Mouse (Mus musculus) cerebellum, postnatal 14 days (tissue): ENCODE measurements around the gene Glb1.
"Not testable (repeated sequence)": the region's sequence is repeated elsewhere in the genome, so short reads cannot be mapped to it uniquely, and the experiment has no call there.

Experiments
- DNase-seq, 2 experiments: peaks; one replicate each; pipeline ENCODE4 v3.0.0; 2021; ENCODE audit warnings: mixed read lengths in 2 of 2

Gene Glb1

DNA sequence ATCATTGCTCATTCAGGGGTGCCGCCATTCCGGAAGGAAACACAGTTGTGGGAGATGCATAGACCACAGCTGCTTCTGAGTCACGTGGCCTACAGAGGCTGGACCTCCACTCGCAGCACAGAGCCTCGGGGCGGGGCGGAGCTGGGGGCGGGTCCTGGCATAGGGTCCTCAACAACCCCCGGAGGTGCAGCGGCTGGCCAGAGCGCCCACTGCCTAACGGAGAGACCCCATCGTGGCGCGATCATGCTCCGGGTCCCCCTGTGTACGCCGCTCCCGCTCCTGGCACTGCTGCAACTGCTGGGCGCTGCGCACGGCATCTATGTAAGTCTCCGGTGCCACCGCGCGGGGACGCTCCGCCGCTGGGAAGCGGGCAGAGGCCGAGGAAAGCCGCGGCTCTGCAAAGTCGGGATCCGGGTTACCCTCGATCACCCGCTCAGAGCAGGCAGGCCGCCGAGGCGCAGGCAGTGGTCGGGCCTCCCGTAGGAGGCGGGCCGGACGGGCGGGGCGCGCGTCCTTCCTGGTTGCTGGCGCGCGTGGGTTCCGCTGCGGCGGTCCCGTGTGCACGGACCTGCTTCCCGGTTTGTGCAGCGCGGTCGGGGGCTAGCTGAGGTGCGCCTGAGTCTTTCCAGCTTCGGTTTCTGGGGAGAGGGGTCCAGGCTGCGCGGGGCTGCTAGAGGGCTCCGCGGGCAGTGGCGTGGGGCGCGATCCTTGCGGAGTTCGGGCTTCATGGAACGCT lies at the start of gene Glb1, which contains the start of gene Tmppe:
TSS of gene Glb1 (plus strand) at position 128 of the 736 bp plus-strand sequence.
TSS of gene Tmppe (plus strand) at position 157 of the 736 bp plus-strand sequence.
- peak; percentile 77 for DNase-seq

- DNase-seq: peak; percentile 82 to 84
Measured at GRCm38 (mm10) chr9:114367783-114368470, 32.9 kb upstream of the Glb1 start.

- DNase-seq: no peak
Measured at GRCm38 (mm10) chr9:114368471-114368858, 32.4 kb upstream of the Glb1 start.

DNA sequence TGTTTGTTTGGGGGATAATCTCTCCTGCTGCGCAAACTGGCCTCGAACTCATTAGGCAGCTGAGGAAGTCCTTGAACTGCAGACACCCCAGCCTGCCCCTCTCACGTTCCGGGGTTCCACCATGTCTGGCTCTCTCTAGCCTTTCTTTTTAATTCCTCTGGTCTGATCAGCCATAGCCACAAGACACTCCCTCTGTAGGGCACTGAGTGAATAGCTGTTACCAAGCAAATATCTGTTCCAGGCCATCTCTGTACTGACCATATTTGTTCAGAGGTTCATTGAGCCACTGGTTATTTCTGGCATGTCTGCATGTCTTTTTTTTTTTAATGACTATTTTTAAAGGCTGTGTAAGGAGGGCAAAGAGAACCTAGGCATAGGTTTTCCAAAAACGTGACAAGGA lies 31.5 kb upstream of the Glb1 start:
- peak in 1 of 2 experiments; percentile 17 for DNase-seq

- DNase-seq: peak in 1 of 2 experiments; percentile 29
Measured at GRCm38 (mm10) chr9:114371717-114372116, 29.2 kb upstream of the Glb1 start.

DNA sequence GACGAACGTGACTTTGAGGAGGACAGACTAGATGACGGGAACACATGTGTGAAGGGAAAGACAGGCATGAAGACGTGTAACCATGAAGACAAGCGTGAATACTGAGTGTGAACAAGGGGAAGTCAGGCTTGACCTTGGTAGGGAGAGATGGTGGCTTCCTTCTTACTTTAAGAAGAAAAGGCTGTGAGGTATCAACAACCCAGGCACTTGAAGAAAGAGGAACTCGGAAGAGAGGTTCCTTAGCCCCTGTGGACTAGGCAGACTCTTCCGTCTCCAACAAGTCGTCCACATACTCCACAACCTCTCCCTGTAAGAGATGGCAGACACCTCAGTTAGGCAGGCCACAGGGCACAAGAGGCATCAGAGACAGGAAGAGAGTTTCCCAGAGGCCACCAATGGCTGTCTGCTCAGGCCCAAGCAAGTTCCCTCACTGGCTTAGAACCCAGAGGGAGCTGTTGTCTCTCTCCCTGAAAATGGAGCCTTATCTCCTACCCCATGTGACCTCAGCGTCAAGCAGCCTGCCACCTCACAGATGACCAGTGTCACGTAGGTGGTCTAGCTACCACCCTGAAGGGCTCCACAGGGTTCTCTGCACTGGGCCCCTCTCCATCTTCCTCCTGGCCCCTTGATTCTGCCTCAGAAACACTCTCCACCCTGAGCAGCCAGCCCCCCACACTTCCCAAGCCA lies 25.5 kb upstream of the Glb1 start:
- DNase-seq: no peak

- no peak for DNase-seq
Measured at GRCm38 (mm10) chr9:114377168-114377567, 23.7 kb upstream of the Glb1 start.

DNA sequence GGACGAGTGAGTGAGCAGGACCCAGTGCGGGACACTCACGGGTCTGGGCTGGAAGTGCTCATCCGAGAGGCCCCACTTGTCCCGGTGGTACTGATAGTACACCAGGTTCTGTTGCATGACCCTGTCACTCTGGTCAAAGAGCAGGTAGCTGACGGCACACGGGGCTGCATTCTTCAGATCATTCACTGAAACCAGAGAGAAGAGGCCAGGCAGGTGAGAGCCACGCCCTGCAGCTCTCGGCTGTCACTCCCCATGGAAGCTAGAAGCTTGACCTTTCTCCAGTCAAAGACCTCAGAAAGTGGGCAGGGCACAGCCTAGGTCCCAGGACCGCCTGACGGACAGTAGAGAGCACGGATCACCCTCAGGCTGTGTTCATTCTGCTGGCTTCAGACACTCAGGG lies 21.0 kb upstream of the Glb1 start:
- no peak for DNase-seq

DNA sequence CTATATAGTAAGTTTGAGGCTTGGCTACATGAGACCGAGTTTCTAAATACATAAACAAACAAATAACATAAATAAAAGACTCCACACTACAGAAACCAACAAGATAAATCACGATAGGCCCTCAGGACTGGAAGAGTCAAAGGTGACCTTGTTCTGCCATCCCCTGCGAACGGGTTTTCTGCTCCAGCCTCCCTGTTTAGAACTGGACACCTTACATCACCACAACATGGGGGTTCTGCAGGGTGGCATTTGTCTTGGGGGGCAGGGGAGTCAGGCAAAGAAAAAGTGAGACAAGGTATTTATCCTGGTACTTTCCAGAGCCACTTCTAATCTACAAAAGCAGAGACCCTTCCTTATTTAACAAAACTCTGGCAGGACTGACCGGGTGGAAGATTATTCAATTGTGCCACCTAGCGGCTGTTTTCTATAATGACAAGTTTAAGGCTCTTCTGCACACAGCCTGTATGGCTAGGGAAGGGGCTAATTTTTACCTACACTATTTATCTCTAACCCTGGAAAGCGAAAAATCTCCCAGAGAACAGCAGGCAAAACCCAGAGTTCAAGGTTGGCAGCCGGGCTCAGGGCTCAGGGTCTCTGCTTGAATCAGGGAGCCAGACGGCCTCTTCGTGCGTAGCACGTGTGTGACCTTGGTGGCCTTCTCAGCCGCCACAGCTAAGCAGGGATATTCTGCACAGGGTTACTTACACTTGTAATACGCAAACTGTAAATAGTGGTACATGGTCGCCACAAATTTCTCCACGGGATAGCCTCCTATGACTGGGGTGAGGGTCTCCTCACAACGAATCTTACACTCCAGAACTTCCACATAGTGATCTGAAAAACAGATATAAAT lies 19.8 kb upstream of the Glb1 start:
- DNase-seq: peak; percentile 54 to 68

GRCm38 (mm10) chr9:114382936-114383710 lies 17.8 kb upstream of the Glb1 start:
- DNase-seq: no peak

- no peak for DNase-seq
Measured at GRCm38 (mm10) chr9:114384691-114385090, 16.2 kb upstream of the Glb1 start.

GRCm38 (mm10) chr9:114385160-114385559 lies 15.7 kb upstream of the Glb1 start:
- no peak for DNase-seq

- no peak for DNase-seq
Measured at GRCm38 (mm10) chr9:114387086-114387485, 13.8 kb upstream of the Glb1 start.

- DNase-seq: peak in 1 of 2 experiments; percentile 48
Measured at GRCm38 (mm10) chr9:114388288-114388687, 12.6 kb upstream of the Glb1 start.

GRCm38 (mm10) chr9:114388701-114389370 lies 12.0 kb upstream of the Glb1 start:
- DNase-seq: no peak

DNA sequence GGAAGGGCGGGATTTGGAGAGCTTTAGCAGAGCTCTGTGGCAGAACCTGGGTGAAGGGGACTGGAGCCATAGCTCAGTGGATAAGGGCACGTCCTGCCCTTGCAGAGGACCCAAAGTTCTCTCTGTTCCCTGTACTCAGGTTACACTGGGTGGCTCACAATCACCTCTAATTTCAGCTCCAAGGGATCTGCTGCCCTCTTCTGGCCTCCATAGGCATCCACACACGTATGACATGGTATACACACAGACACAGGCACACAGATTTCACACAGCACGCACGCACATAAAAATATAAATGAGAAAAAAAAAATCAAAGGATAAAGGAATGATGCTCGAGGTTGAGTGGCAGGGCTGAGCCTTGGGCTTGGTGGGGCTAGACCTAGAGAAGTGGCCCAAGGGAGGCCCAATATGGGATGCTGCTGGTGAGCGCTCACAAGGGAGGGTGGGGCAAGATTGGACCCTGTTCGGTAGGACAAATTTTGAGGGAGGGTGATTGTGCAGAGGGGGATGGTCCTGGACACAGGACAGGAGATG lies 11.4 kb upstream of the Glb1 start:
- peak in 1 of 2 experiments; percentile 31 for DNase-seq

- peak; percentile 67 to 71 for DNase-seq
Measured at GRCm38 (mm10) chr9:114389905-114390748, 10.7 kb upstream of the Glb1 start, which contains the start of gene Crtap. Crtap (minus strand) TSS chr9:114390675.

GRCm38 (mm10) chr9:114390749-114391075 lies 10.2 kb upstream of the Glb1 start:
- DNase-seq: no peak

GRCm38 (mm10) chr9:114394136-114394535 lies 6.7 kb upstream of the Glb1 start:
- DNase-seq: not testable (repeated sequence)

DNA sequence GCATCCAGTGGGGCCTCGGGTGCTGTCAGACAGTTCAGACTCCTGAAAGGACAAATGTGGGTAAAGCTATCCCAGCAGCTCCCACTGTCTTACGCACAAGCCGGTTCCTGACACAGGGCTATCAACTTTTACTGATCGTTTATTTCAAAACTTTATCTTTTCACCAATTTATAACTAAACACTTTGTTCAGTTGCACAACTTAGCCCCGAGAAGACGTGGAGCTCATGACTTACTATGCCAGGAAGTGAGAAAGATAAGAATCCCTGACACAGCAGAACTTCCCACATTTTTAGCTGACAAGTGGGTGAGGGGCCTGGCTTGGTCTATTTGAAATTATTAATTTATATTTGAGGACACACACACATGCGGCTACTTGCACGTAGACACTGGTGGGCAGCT lies 6.2 kb upstream of the Glb1 start:
- DNase-seq: no peak
